Mouse (Mus musculus): ENCODE results near the gene Cdh22. TPM values are rescaled to one million over a fixed set of nuclear protein-coding genes. Genes with fewer than 3 reads are reported as not detected.

The Cdh22 gene
- polyA plus RNA-seq, 1 experiment from 2014 or later = 11.0 TPM

DNA sequence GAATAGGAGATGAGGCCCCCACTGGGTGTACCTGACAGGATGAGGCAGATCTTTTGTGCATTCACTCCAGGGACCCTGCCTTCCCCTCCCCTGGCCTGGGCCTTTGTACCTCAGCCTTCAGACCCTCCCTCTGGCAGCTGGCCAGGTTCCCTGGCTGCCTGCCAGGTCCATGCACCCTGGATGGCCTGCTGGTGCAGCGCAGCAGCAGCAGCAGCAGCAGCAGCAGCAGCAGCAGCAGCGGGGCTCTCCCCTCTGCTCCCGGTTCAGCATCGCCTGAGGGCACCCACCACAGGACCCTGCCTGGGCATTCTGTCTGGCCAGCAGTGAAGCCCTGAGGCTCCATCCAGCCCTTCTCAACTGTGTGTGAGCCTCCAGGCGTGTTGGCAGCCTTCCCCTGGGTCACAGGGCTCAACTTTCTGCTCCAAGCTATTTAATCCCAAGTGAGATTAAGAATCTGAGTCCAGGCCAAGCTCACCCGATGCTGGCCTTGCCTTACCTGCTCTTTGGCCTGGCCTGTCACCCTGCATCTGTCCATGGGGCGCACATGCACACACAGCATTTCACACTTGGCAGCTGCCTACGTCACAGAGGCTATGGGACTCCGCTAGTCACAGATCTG lies 50.5 kb downstream of the Cdh22 start:
- Histone ChIP-seq H3K9ac (ENCODE audit: low read depth, low read length) (no peak overlapping the region), H3K27ac (ENCODE audit: low read depth, low read length) (no peak overlapping the region), H3K27me3 (replicated peaks; ENCODE audit: control insufficient read depth, insufficient read depth, low read length) (peaks cover 13% of the 10 kb centered on the region), H3K4me3 (ENCODE audit: low read length) (no peak overlapping the region), H3K9me3 (ENCODE audit: control insufficient read depth, low read length) (no peaks in the 10 kb centered on the region), H3K4me2 (ENCODE audit: low read length) (no peak overlapping the region), H3K36me3 (ENCODE audit: control insufficient read depth, insufficient read depth, low read length) (no peaks in the 10 kb centered on the region), H3K4me1 (ENCODE audit: control insufficient read depth, insufficient read depth, low read depth, low read length) (peaks cover 17% of the 10 kb centered on the region)
- peak; percentile 51 for ATAC-seq
- 23% methylated on average over 9 of the region's 9 CpGs for WGBS

DNA sequence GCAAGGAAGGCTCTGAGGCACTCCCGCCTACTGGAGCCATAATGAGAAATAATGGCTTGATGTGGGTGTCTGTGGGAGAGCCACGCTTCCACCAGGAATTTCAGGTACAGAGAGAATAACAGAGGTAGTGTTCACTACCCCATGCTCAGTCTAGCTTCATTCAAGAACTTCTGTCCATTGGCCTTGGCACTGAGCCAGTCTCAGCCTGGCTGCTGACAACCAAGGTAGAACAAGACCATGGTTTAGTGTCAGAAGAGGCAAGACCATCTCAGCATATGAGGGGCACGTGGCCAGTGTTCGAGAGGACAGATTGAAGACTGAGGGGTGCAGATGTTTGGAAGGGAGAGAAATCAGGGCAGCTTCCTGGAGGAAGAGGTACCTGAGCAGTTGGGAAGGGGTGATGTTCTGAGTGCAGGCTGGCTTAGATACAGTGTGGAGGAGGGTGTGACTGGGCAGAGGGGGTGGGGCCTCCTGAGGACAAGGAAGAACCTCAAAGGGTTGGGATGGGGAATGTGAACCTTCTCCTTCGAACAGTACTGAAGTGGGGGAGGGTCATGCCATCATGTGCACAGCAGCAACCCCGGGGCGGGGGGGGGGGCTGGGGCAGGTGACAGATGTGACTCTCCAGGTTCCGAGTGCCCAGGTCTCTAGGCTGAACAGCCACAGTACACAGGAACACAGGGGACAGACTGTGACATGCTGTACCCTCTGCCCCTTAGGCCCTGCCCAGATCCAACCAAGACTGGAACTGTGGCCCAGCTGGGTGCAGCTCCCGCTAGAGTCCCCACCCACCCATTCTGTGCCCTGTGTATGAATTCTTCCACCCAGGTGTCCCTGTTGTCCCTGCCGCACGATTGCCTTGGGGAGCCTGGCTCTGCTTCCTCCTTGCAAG lies 52.3 kb downstream of the Cdh22 start:
- Histone ChIP-seq H3K9ac (ENCODE audit: low read depth, low read length) (no peak overlapping the region), H3K4me1 (ENCODE audit: control insufficient read depth, insufficient read depth, low read depth, low read length) (peaks cover 19% of the 10 kb centered on the region), H3K27ac (ENCODE audit: low read depth, low read length) (no peak overlapping the region; the same call in 1 of the 2 replicates), H3K4me2 (ENCODE audit: low read length) (no peak overlapping the region), H3K27me3 (replicated peaks; ENCODE audit: control insufficient read depth, insufficient read depth, low read length) (peaks cover 13% of the 10 kb centered on the region), H3K9me3 (ENCODE audit: control insufficient read depth, low read length) (no peaks in the 10 kb centered on the region), H3K4me3 (ENCODE audit: low read length) (no peak overlapping the region), H3K36me3 (ENCODE audit: control insufficient read depth, insufficient read depth, low read length) (no peaks in the 10 kb centered on the region)
- no peak for ATAC-seq
- 61% methylated on average over 11 of the region's 11 CpGs for WGBS

DNA sequence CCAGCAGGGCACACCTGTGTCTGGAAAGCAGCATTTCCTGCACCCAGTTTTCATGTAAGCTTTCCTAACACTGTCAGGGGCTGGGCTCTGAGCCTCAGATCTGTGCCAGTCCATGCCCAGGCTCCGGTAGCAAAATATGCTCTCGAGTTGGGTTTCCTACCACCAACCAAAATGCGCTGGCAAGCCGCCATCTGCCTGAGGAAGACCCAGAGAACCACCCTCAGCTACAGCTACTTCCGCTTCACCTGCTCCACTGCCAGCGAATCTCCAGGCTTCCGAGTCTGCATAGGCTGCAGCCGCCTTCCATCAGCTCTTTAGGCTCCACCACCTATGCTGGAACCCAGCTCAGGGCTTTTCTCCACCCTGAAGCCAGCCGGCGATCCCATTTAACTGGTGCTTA lies 55.4 kb downstream of the Cdh22 start:
- peaks cover 13% of the 10 kb centered on the region for H3K27me3 ChIP-seq (replicated peaks; ENCODE audit: control insufficient read depth, insufficient read depth, low read length)
- no peak for ATAC-seq
- H3K27ac ChIP-seq (ENCODE audit: low read depth, low read length) = no peak overlapping the region
- no peaks in the 10 kb centered on the region for H3K36me3 ChIP-seq (ENCODE audit: control insufficient read depth, insufficient read depth, low read length)
- no peak overlapping the region for H3K4me3 ChIP-seq (ENCODE audit: low read length)
- peaks cover 26% of the 10 kb centered on the region for H3K4me1 ChIP-seq (ENCODE audit: control insufficient read depth, insufficient read depth, low read depth, low read length)
- 55% methylated on average over 10 of the region's 10 CpGs for WGBS
- no peak overlapping the region for H3K9ac ChIP-seq (ENCODE audit: low read depth, low read length)
- no peak overlapping the region for H3K4me2 ChIP-seq (ENCODE audit: low read length)
- no peaks in the 10 kb centered on the region for H3K9me3 ChIP-seq (ENCODE audit: control insufficient read depth, low read length)

DNA sequence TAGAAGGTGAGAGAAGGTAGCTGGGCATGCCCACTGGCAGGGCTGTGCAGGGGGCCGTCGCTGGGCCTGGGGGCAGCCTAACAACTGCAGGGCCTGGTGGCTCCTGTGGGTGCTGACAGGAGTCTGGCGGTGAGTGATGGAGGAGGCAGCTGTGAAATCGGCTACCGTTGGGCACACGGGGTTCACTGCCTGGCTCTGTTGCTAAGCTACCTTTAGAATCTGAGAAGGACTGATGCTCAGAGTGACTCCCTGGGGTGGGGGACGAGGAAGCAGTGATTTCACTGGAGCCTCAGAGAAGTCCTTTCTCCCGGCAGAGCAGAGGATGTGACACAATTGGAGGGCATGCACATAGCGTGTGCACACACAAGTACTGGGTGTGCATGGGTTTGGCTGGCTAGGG lies 57.7 kb downstream of the Cdh22 start:
- Histone ChIP-seq H3K4me1 (ENCODE audit: control insufficient read depth, insufficient read depth, low read depth, low read length) (peaks cover 14% of the 10 kb centered on the region), H3K4me2 (ENCODE audit: low read length) (no peak overlapping the region), H3K9ac (ENCODE audit: low read depth, low read length) (peak overlapping the region; percentile 35; the same call in 1 of the 2 replicates), H3K27me3 (replicated peaks; ENCODE audit: control insufficient read depth, insufficient read depth, low read length) (peaks cover 10% of the 10 kb centered on the region), H3K27ac (ENCODE audit: low read depth, low read length) (no peak overlapping the region), H3K36me3 (ENCODE audit: control insufficient read depth, insufficient read depth, low read length) (no peaks in the 10 kb centered on the region), H3K4me3 (ENCODE audit: low read length) (no peak overlapping the region), H3K9me3 (ENCODE audit: control insufficient read depth, low read length) (no peaks in the 10 kb centered on the region)
- 10% methylated on average over 9 of the region's 9 CpGs for WGBS
- ATAC-seq = peak; percentile 50

DNA sequence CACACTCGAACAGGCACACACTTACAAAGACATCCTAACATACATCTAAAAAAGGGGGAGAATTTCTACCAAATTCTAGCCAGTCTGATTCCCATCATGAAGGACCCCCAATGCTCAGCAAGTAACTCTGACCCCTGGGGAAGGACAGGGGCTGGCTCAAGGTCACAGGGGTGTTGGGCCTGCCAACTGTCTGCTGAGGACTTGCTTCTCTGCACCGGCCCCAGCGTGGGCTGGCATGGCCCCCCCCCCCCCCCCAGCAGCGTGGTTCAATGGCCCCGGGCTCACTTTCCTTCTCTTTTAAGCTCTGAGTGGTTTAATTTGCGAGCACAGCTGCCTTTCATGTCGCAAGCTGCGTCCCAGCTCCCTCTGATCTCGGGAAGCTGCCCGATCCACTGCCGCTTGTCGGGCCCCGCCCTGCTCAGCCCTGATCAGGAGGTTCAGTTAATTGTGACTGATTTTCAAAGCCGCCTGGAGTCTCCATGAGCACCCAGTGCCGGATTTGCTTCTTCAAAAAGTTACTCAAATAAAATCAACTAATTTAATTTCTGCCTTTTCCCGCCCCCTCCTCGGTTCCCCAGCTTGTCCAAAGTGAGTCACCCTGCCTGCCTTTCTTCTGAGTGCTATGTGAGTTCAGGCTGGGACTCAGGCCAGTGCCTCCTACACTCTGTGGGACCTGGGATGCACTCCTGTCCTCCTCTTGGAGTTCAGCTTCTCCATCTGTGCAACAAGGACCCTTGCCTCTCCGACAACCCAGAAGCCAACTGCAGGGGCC lies 67.8 kb downstream of the Cdh22 start:
- no peak overlapping the region for H3K27ac ChIP-seq (ENCODE audit: low read depth, low read length)

DNA sequence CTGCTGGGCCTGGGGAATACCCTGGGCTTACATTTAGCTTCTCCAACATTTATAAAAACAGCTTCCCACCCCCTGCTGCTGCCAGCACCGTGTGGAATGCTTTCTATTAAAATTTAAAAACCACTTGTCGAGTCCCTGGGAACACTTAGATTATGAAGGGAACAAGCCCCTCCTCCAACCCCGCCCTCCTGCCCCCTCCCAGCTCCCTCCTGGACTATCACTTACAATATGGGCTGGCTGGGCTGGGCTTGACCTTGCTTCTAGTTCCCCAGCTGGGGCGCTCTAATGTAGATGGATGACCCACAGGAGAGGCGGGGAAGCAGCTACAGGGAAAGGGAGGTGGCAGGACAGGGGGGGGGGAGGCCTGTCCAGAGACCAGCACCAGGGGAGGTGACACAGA lies 72.4 kb downstream of the Cdh22 start:
- H3K27me3 ChIP-seq (replicated peaks; ENCODE audit: control insufficient read depth, insufficient read depth, low read length) = peaks cover 2% of the 10 kb centered on the region; the same call in 1 of the 2 replicates
- H3K4me2 ChIP-seq (ENCODE audit: low read length) = no peak overlapping the region
- ATAC-seq = no peak
- H3K36me3 ChIP-seq (ENCODE audit: control insufficient read depth, insufficient read depth, low read length) = no peaks in the 10 kb centered on the region
- no peak overlapping the region for H3K4me3 ChIP-seq (ENCODE audit: low read length)
- peaks cover 25% of the 10 kb centered on the region for H3K4me1 ChIP-seq (ENCODE audit: control insufficient read depth, insufficient read depth, low read depth, low read length)
- no peak overlapping the region for H3K9ac ChIP-seq (ENCODE audit: low read depth, low read length)
- 14% methylated on average over 5 of the region's 5 CpGs for WGBS
- no peaks in the 10 kb centered on the region for H3K9me3 ChIP-seq (ENCODE audit: control insufficient read depth, low read length)
- H3K27ac ChIP-seq (ENCODE audit: low read depth, low read length) = no peak overlapping the region

More for the DNA sequence above, 67.8 kb downstream of the Cdh22 start:
- Histone ChIP-seq H3K27me3 (replicated peaks; ENCODE audit: control insufficient read depth, insufficient read depth, low read length) (peaks cover 3% of the 10 kb centered on the region), H3K9ac (ENCODE audit: low read depth, low read length) (no peak overlapping the region), H3K4me3 (ENCODE audit: low read length) (no peak overlapping the region), H3K4me1 (ENCODE audit: control insufficient read depth, insufficient read depth, low read depth, low read length) (peaks cover 8% of the 10 kb centered on the region; the same call in 1 of the 2 replicates), H3K4me2 (ENCODE audit: low read length) (no peak overlapping the region), H3K9me3 (ENCODE audit: control insufficient read depth, low read length) (no peaks in the 10 kb centered on the region), H3K36me3 (ENCODE audit: control insufficient read depth, insufficient read depth, low read length) (no peaks in the 10 kb centered on the region; the same call in 1 of the 2 replicates)
- ATAC-seq = no peak
- WGBS = 20% methylated on average over 15 of the region's 18 CpGs

DNA sequence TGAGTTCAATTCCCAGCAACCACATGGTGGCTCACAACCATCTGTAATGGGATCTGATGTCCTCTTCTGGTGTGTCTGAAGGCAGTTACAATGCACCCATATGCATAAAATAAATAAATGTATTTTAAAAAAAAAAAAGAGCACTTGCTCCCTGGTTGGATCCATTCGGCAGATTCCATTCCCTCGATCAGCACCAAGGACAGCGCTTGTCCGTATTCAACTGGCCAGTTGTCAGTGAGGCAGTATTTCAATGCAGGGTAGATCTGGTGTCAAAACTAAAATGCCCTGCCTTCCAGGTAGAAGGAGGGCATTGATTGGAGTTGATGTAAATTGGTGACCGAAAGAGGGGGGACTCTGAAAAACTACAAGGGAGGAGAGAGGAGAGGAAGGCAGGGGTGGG lies 74.2 kb downstream of the Cdh22 start:
- Histone ChIP-seq H3K4me1 (ENCODE audit: control insufficient read depth, insufficient read depth, low read depth, low read length) (peaks cover 20% of the 10 kb centered on the region), H3K4me2 (ENCODE audit: low read length) (no peak overlapping the region), H3K27me3 (replicated peaks; ENCODE audit: control insufficient read depth, insufficient read depth, low read length) (peaks cover 2% of the 10 kb centered on the region; the same call in 1 of the 2 replicates), H3K9me3 (ENCODE audit: control insufficient read depth, low read length) (no peaks in the 10 kb centered on the region), H3K9ac (ENCODE audit: low read depth, low read length) (no peak overlapping the region), H3K27ac (ENCODE audit: low read depth, low read length) (no peak overlapping the region), H3K36me3 (ENCODE audit: control insufficient read depth, insufficient read depth, low read length) (no peaks in the 10 kb centered on the region), H3K4me3 (ENCODE audit: low read length) (no peak overlapping the region)
- whole genome bisulfite sequencing = 29% methylated on average over 5 of the region's 5 CpGs
- ATAC-seq = no peak

DNA sequence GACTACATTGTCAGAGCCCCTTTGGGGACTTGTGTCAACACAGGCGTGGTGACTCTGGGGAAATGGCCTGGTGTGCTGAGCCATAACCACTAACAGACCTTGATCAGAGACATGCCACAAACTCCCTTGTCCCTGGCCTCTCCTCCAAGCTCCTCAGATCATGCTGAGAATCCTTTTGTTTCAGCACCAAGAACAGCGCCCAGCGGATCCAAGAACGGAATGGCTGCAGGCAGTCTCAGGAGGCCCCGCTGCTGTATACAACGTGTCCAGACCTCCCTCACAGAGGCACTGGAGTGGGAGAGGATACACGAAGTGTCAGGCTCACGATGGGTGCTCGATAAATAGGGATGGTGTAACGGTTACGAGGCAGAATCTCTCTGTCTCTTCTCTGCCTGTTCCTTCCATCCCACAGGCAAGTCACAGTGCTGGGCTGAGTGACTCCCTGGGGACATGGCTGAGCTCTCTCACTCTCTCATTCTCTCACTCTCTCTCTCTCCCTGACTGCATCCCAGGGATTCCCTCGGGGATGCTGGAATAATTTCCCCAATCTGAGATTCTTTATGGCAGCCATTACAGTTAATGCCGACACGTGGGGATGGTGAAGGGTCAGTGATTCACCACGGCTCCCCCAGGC lies 75.5 kb downstream of the Cdh22 start:
- peak; percentile 21; the same call in 1 of the 2 replicates for ATAC-seq

More for the DNA sequence above, 75.5 kb downstream of the Cdh22 start:
- no peak overlapping the region for H3K4me3 ChIP-seq (ENCODE audit: low read length)
- no peak overlapping the region for H3K4me2 ChIP-seq (ENCODE audit: low read length)
- no peak overlapping the region for H3K9ac ChIP-seq (ENCODE audit: low read depth, low read length)
- peaks cover 2% of the 10 kb centered on the region; the same call in 1 of the 2 replicates for H3K27me3 ChIP-seq (replicated peaks; ENCODE audit: control insufficient read depth, insufficient read depth, low read length)
- WGBS = 15% methylated on average over 15 of the region's 15 CpGs
- H3K36me3 ChIP-seq (ENCODE audit: control insufficient read depth, insufficient read depth, low read length) = no peaks in the 10 kb centered on the region
- no peaks in the 10 kb centered on the region for H3K9me3 ChIP-seq (ENCODE audit: control insufficient read depth, low read length)
- 0 out of 2 replicates have a peak overlapping the region, but pooled peaks have one; percentile 39 for H3K27ac ChIP-seq (ENCODE audit: low read depth, low read length)
- H3K4me1 ChIP-seq (ENCODE audit: control insufficient read depth, insufficient read depth, low read depth, low read length) = peaks cover 20% of the 10 kb centered on the region

Measured in hindbrain, embryonic 16.5 days (tissue).